Mouse (Mus musculus) lung, postnatal 4 days (tissue): ENCODE data around the gene Lmntd2.
"Not testable (repeated sequence)": the region's sequence is repeated elsewhere in the genome, so short reads cannot be mapped to it uniquely, and the experiment has no call there.

Source experiments
- DNase-seq, 2 experiments: peaks; one replicate each; pipeline ENCODE4 v3.0.0; 2021

The Lmntd2 gene

DNA sequence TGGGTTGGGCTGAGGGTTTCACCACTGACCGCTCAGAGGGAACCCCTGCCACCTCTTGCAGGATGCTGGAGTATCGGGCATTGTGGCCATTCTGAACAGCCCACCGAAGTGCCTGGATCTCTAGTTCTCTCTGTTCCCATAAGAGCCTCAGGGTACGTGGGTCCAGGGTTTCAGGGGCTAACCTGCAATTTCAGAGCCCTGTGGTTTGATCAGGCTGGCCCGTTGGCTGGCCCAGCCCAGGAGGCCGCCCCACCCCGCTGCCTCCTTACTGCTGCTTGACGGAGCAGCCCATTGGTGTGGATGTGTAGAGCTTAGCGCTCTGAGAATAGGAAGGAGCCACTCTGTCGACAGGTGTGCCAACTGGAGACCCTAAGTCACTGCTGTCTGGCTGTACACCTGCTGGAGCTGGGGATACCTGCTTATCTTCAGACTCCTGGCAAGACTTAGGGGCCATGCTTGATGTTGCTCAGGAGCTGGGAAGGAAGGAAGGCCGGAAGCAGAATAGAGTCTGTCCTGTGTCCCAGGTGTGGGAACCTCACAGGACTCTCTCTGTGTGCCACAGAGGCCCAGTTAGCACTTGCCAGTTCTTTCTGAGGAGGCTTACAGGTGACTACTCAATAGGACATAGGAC, at the start of gene Lmntd2:
Gene Lmntd2, minus strand, starts transcription at position 476 of the 631 bp plus-strand sequence.
- no peak for DNase-seq

DNA sequence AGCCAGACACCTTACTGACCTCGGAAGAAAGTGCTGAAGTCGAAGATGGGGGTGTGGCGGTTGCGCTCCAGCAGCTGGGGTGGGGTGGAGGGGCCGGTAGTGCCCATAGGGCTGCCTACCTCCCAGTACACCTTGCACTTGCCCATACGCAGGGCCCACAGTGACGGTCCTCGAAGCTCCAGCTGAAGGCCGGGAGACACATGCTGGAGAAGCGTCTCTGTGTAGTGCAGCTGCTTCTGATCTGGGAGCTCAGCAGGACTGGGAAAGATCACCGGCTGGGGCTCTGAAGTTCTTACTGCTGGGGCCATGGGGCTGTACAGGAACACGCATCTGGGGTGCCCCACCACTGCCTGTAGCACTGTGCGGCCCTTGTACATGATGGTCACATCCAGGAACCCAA, 49.8 kb upstream of the Lmntd2 start:
- DNase-seq = no peak

DNA sequence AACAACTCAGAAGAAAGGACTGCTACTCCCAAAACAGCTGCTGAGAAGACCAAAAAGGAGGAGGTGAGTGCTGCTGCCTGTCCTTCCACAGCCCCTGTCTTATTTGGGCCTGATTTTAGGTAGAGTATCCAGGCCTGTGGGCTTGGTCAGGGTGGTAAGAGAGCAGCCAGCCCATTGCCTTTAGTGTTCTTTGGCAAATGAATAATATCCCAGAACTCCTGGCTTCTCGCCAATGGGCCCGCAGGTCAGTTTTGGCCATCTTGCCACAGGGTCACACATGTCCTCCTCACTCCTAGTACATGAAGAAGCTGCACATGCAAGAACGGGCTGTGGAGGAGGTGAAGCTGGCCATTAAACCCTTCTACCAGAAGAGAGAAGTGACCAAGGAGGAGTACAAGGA, 47.6 kb upstream of the Lmntd2 start:
- DNase-seq = no peak

DNA sequence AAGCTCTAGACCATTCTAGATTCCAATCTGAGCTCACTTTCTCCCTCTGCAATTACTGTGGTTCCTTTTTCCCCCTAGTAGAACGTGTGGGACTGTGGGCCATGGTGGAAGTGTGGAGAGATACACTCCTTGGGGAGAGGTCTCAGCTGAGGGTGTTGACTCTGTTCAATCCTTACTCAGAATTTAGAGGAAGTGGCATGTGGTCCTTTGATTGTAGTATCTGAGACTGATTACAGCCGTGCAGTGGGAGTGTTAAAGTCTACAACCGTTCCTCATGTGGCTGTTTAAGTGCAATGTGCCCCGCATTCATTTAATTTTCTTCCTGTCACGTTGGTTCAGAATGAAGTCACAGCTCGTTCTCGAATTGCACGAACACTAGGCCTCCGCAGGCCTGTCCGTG, 42.3 kb upstream of the Lmntd2 start:
- DNase-seq = no peak

DNA sequence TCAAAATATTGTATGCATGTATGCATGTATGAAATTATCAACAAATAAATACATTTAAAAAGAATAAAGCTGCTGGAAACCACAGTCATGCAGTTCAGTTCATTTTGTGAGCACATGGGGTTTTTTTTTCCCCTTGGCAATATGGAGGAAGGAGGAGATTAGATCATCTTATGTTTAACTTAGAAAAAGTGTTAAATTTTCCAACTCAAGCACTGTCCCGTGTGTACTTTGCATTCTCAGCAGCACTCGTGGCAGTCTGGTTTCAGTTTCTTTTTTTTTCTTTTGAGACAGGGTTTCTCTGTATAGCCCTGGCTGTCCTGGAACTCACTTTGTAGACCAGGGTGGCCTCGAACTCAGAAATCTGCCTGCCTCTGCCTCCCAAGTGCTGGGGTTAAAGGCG, 36.6 kb upstream of the Lmntd2 start:
- not testable (repeated sequence) for DNase-seq

DNA sequence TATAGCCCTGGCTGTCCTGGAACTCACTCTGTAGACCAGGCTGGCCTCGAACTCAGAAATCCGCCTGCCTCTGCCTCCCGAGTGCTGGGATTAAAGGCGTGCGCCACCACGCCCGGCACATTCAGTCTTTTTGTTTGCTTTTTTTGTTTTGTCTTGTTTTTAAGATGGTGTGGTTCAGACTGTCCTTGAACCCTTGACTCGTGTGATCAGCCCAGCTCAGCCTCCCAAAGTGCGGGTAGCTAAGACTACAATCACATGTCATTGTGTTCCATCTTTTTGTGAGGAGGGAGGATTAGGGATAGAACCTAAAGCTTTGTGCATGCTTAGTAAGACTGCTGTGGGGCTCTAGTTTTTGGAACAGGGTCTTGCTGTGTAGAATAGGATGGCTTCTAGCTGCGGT, 17.7 kb upstream of the Lmntd2 start:
- DNase-seq = no peak

DNA sequence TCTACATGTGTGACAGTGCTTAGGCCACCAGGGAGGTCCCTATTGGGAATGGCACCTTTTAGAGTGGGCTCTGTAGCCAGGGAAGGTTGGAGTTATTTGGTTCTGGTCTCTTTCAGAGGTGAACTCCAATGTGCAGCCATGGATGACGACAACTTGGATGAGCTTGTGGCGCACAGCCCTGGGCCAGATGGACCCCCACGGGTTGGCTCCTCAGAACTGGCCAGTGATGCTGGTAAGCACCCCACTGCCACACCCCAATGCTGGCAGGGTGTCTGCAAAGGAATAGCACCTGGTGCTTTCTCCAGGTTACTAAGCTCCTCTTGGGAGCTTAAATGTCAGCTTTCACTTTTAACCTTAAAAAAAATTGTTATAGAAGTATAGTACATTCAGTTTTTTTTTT, 17.2 kb upstream of the Lmntd2 start:
- no peak for DNase-seq

DNA sequence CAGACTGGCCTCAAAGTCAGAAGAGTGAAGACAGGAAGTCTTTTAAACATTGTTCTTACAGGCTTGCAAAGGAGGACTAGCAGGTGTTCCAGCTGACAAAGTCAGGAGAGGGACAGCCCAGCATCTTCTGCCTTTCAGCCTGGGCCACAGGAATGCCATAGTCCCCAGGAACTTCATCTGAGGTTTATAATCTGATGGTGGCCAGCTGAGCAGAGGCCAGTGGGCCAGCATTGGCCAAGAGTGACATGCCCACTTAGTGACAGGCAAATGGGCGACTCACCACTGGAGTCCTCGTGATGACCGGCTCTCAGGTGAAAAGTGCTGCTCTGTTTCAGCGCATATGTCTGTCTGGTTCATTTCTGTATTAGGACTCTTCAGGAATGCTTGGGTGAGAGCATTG, 16.7 kb upstream of the Lmntd2 start:
- DNase-seq = no peak

DNA sequence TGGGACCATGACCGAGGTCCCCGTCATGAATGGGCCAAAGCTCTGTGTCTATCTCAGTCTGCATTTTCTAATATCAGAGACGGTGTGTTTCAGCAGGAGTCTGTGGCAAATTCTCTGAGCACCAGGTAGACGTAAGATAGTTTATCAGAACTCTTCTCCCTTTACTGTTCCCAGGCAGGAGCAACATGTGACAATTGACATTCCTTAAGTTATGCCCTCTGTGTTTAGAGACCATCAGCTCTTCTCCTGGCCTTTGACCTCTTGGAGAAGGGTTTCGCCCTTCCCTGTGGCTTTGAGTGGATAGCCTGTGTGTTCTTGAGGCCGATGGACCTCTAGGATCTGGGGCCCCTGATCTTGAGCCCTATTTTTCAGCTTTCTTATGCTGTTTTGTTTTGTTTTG, 15.8 kb upstream of the Lmntd2 start:
- no peak for DNase-seq

DNA sequence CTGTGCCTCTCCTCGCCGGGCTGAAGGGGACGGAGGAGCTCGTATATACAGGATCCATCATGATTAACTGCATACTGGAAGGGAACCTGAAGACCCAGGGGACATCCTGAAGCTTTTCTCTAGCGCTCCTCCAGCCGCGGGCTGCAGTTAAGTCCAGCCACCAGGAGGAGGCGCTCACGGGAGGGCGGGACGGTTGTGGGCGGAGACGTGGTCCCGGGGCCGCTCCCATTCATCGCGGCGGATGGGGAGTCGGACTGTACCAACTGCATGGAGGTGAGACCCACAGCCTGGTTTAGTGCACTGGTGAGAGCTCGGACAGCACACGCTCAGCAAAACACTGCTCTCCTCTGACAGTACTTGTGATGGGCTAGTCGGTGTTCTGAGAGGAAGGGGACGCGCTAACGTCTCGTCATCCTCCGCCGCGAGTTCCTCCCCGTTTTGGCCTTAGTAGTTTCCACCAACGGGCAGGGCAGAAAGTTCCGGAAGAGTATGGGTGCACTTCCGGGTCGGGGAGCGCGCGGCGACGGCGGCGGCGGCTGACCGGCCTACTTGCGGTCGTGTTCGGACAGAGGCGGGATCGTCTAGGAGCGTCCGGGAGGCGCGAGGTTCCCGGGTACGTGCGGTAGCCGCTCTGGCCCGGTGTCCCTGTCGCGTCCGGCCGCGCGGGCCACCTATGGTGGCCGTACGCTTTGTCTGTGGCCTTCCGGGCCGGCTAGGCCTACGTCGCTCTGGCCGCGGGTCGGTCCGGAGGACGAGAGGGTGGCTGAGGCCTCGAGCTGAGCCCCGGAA, 14.6 kb upstream of the Lmntd2 start, which contains the start of gene Phrf1:
Gene Phrf1, plus strand, starts transcription at position 506 of the 789 bp plus-strand sequence.
- DNase-seq = peak; percentile 91 to 95

DNA sequence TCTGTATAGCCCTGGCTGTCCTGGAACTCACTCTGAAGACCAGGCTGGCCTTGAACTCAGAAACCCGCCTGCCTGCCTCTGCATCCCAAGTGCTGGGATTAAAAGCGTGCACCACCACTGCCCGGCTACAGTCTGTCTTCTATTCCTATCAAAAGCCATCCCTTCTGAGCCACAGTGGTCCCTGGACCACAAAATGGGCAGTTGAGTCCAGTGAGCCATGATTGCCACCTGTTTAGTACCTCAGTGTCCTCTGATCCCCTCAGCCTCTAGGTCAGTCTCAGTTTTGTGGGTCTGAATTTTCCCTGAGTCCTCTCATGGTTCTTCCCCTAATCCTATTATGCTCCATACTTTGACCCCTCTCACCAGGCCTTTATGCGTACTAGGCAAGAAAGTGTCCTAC, 13.9 kb upstream of the Lmntd2 start:
- DNase-seq = no peak

DNA sequence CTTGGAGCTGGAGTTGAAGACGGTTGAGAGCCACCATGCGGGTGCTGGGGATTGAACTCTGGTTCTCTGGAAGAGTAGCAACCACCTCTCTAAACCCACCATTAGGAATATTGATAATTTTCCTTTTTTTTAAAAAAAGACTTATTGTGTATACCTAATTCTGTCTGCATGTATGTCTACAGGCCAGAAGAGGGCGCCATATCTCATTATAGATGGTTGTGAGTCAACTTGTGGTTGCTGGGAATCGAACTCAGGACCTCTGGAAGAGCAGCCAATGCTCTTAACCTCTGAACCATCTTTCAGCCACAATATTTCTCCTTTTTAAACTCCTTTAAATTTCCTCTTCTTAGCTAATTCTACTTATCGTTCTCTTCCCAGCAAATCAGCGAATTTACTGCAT, 12.7 kb upstream of the Lmntd2 start:
- no peak for DNase-seq

DNA sequence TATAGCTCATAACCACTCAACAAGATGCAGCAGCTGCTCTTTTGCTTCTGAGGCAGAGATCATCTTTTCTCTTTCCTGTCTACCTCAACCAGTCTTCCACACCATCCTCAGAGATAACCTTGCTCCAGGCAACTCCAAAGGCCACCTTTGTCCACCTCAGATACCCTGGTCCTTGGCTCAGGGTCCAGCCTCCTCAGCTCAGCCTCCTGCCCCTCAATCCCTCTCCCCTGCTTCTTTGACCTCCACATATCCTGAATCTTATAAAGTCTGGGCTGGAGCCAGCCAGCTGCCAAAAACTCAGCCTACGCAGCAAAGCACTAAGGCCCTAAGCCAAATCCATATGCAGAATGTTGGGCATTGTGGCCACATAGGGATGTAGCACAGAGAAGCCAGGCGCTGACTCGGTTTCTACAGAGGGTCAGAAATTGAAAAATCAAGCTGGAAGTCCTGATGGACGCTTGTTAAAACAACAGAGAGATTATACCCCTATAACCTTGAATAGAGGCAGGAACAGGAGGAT, 8.9 kb upstream of the Lmntd2 start:
- no peak for DNase-seq

DNA sequence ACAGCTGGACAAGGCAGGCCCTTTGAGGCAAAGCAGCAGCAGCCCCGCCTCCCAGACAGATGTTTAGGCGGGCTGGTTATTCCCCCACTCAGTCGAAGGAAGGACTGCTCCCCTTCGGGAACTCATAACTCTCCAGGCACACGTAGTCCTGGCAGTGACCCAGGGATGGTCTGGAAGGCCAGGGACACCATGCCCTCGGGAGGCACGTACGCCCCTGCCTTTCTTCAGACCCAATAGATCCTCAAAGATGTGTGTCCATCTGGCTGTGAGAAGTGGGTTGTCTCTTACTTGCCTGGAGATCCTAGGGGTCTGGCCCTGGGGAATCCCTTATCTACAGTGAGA, 8.2 kb upstream of the Lmntd2 start:
- DNase-seq = no peak

DNA sequence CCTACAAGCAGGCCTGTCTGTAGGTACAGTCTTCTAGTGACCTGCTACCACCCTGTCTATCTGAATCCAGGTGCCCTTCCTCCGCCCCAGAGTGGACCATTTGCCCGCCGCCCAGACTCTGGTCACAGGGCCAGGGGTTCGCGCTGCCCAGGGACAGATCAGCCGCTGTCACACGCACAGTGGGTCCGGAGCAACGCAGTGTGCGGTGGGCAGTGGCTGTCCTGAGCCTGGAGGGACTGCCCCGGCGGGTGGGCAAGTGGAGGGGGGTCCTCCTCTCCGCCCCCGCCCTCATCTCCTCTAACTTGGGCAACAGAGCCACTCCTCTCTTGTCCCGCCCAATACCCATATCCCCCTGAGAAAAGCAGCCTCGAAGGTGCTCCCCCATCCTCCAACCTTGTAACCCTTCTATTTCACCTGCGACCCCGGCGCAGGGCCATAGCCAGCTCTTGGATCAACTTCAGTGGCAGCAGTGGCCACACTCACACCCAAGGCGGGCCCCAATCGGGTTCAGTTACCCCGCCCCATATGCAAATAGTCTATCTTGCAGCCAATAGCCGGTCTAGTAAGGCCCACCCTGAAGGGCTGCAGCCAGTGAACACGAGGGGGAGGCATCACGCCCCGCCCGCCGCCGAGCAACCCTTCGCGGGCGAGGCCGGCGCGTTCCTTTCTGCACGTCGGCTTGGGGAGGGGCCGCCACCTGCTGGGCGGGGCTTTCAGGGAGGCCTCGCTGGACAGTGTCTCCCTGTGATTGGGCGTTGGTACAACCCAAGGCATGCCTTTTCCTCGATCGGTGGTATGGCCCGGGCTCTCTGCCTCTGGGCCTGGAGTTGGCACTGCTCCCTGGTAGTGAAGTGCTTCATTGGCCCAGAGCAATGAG, 7.6 kb upstream of the Lmntd2 start:
- DNase-seq = peak; percentile 98 to 100

DNA sequence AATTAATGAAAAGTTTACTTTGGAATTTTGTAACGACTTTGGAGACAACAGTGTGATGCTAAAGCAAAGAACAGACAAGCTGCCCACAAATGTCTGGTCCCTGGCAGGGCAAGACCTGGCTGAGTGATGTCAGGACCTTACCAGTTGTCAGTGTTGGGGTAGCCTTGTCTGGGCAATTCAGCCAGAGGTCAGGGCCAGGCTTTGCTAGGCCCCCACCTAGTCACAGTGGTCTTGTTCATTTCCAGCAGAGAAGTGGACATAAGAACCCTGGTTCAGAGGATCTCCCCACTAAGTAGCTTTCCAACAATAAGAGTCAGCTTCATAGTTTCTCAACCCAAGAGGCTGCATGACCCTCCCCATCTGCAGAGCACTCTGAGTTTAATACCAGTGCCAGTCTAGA, 6.5 kb upstream of the Lmntd2 start:
- DNase-seq = no peak

DNA sequence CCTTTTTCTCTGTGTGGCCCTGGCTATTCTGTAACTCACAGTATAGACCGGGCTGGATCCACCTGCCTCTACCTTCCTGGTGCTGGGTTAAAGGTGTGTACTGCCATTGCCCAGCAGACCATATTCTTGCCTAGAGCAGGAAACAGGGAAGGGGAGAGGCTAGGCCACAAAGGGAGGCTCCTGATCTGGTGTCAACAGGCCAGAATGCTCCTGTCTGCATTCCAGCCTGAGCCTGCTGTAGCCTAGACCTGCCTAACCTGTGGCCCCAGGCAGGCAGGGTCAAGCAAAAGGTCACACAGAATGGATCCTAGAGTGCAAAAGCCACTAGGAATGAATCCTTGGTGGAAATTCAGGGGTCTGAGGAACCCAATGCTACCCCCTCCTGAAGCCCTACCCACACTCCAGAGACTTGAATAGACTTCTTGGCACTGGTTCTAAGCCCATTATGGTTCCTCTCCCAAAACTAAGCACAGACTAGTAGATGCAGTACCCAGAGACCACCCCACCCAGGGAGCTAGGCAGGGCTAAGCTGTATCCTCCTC, 5.7 kb upstream of the Lmntd2 start:
- DNase-seq = no peak

DNA sequence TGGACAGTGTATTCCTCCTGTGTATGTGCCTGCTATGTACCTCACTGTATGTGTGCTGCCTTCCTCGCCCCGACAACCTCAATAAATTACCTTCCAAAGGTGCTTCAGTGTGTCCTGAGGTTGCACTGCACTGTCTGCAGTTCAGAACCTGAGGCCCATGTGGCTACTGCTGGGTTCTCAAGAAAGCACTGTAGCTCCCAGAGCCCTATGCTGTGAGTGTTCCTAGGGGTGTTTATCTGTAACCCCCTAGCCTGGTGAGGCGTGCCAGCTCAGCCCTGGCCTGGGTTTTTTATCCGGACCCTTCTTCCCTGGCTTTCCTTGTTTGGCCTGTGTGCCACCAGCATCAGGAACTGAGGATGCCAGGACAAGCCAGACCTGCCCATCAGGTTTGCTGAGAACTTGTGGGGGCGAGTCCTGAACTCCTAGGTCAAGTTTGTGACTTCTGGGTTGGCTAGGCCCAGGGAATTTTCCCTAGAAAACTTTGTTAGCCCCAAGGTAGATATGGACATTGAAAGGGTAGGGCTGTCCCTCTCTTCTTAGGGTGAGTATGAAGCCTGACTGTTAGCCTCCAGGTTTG, 4.8 kb upstream of the Lmntd2 start:
- DNase-seq = no peak

DNA sequence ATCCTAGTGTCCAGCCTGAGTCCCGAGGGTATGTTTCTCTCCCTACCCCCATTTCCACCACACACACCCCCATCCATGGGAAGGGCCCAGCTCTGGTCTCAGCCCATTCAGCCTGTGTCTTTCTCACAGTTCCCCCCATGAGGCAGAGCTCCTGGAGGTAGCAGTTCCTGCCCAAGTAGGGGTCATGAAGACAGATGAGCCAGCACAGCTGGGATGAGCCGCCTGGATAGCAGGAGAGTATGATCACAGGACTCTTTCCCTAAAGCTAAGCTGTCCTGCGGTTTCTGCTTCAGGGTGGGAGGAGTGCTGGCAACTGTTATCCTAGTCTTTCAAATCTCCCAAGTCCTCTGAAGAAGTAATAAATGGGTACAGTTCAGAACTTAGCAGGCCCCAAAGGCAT, 4.3 kb upstream of the Lmntd2 start:
- no peak for DNase-seq

DNA sequence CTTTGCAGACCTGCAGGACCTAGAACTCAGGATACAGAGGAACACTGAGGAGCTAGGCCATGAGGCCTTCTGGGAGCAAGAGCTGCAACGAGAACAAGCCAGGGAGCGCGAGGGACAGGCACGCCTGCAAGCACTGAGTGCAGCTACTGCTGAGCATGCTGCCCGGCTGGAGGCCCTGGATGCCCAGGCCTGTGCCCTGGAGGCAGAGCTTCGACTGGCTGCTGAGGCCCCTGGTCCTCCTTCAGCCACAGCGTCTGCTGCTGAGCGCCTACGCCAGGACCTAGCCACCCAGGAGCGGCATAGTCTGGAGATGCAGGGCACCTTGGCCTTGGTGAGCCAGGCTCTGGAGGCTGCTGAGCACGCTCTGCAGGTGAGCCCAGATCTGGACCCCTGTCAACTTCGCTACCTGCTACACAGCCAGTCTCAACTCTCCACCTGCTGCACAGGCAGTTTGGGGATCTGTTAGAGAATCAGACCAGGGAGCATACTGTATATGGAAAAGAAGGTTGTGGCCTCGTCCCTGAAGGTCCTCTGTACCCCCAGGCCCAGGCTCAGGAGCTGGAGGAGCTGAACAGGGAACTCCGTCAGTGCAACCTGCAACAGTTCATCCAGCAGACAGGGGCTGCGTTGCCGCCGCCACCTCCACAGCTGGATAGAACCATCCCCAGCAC, 3.6 kb upstream of the Lmntd2 start:
- no peak for DNase-seq

DNA sequence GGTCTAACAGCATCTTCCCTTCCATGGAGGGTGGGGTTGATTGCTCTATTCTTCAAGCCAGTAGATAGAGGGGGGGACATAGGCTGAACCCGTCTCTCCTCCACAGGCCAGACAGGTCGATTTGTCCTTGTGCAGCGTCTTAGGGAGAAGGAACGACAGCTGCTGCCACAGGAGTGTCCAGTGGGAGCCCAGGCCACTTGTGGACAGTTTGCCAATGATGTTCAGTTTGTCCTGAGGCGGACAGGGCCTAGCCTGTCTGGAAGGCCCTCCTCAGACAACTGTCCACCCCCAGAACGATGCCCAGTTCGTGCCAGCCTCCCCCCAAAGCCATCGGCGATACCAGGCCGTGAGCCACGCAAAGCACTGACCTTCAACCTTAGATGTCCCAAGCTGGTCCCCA, 3.0 kb upstream of the Lmntd2 start:
- no peak for DNase-seq
